Mouse (Mus musculus) ovary, postnatal 36 days (tissue): ENCODE measurements around the gene Ankra2.
A peak's percentile ranks its signal among the peaks of the same experiment; 100 is the strongest.

Experiments
- DNase-seq: peaks from one replicate; pipeline ENCODE4 v3.0.0; 2022; ENCODE audit warnings: low spot score, mixed read lengths

Gene Ankra2

GRCm38 (mm10) chr13:98262636-98263457, at the start of gene Ankra2, which contains the start of gene Utp15:
TSS of gene Ankra2 (plus strand) at chr13:98263074.
TSS of gene Utp15 (minus strand) at chr13:98263041.
- peak; percentile 97 for DNase-seq

- DNase-seq = peak; percentile 25
Measured at GRCm38 (mm10) chr13:98222848-98223247, 40.0 kb upstream of the Ankra2 start.

GRCm38 (mm10) chr13:98226225-98226624, 36.6 kb upstream of the Ankra2 start:
- no peak for DNase-seq

- DNase-seq = no peak
Measured at GRCm38 (mm10) chr13:98230511-98230910, 32.4 kb upstream of the Ankra2 start.

GRCm38 (mm10) chr13:98235451-98235850, 27.4 kb upstream of the Ankra2 start:
- no peak for DNase-seq

GRCm38 (mm10) chr13:98239978-98240641, 22.8 kb upstream of the Ankra2 start:
- peak; percentile 65 for DNase-seq

GRCm38 (mm10) chr13:98241531-98242282, 21.2 kb upstream of the Ankra2 start:
- no peak for DNase-seq

- DNase-seq = no peak
Measured at GRCm38 (mm10) chr13:98244571-98245350, 18.1 kb upstream of the Ankra2 start.

GRCm38 (mm10) chr13:98245386-98245785, 17.5 kb upstream of the Ankra2 start:
- no peak for DNase-seq

GRCm38 (mm10) chr13:98249594-98249993, 13.3 kb upstream of the Ankra2 start:
- DNase-seq = no peak

GRCm38 (mm10) chr13:98254921-98255320, 8.0 kb upstream of the Ankra2 start:
- no peak for DNase-seq

GRCm38 (mm10) chr13:98263458-98263987, 649 bp downstream of the Ankra2 start:
- no peak for DNase-seq

GRCm38 (mm10) chr13:98264111-98264510, 1.2 kb downstream of the Ankra2 start:
- no peak for DNase-seq

- no peak for DNase-seq
Measured at GRCm38 (mm10) chr13:98274023-98274422, 11.1 kb downstream of the Ankra2 start.

GRCm38 (mm10) chr13:98275646-98276045, 12.8 kb downstream of the Ankra2 start:
- peak; percentile 18 for DNase-seq

- no peak for DNase-seq
Measured at GRCm38 (mm10) chr13:98276253-98276652, 13.4 kb downstream of the Ankra2 start.

GRCm38 (mm10) chr13:98277501-98277900, 14.6 kb downstream of the Ankra2 start:
- DNase-seq = no peak

- no peak for DNase-seq
Measured at GRCm38 (mm10) chr13:98279686-98280085, 16.8 kb downstream of the Ankra2 start, which contains the start of gene Gm21976. TSS of gene Gm21976 (plus strand) at chr13:98279887.

- no peak for DNase-seq
Measured at GRCm38 (mm10) chr13:98280990-98281650, 18.2 kb downstream of the Ankra2 start.

- no peak for DNase-seq
Measured at GRCm38 (mm10) chr13:98290719-98291118, 27.8 kb downstream of the Ankra2 start.

GRCm38 (mm10) chr13:98291712-98292111, 28.8 kb downstream of the Ankra2 start:
- no peak for DNase-seq
